Mouse (Mus musculus): ENCODE measurements around the gene Zscan4c. TPM values are rescaled to one million over a fixed set of nuclear protein-coding genes. Genes with fewer than 3 reads are reported as not detected.
"Not testable (repeated sequence)": the region's sequence is repeated elsewhere in the genome, so short reads cannot be mapped to it uniquely, and the experiment has no call there.

Zscan4c gene
- not detected for total RNA-seq (2021)
- long read RNA-seq, experiment 1, result 0 reads
- long read RNA-seq, experiment 2, result 0 reads

DNA sequence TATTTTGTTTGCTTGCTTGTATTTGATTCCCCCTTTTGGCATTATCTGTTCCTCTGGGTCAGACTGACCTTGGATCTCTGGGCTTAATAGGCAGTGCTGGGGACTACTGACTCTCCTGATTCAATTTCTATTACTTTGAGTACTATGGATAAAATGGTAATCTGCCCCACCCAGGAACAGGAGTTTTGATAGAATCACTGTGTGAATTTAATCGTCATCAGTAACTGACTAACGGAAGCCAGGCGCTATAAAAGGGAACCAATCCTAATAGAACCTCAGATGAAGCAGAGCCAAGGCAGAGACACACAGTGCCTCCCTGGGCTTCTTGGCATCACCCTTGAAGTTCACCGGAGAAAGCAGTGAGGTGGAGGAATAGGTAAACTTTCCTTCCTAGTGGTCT, at the start of gene Zscan4c:
TSS of gene Zscan4c (plus strand) at position 301 of the 400 bp plus-strand sequence.
- H3K27ac ChIP-seq; H3K4me3 ChIP-seq; DNase-seq (ENCODE audit: low spot score in 2 of 2): not testable (repeated sequence)

Small RNA genes within 50 kb of the gene (microRNA-seq; reads per million reads assigned to microRNA genes)
- gene Mir297-1, result 0 reads per million in 2 experiments

Other genes with a start within 250 kb of the Zscan4c start
- not detected for gene Zscan4b, start 100.7 kb upstream of the Zscan4c start, total RNA-seq (2021)
- not detected for gene Zscan4-ps1, start 63.9 kb downstream of the Zscan4c start, total RNA-seq (2021)
- gene Zscan4d, start 160.4 kb downstream of the Zscan4c start, total RNA-seq (2021), result not detected

Measured in layer of hippocampus, adult 2 months (tissue).